Mouse (Mus musculus) G1E (cell line): ENCODE measurements around the gene Dhx32. TPM values are rescaled to one million over a fixed set of nuclear protein-coding genes. Genes with fewer than 3 reads are reported as not detected.

Experiments
- ATAC-seq: 2 replicates; pipeline ENCODE4 v1.8.0; 2016; ENCODE audit warnings: mild to moderate bottlenecking; ENCODE audit not compliant: insufficient number of reproducible peaks, poor library complexity, low FRiP score, severe bottlenecking; ENCODE audit errors: extremely low read depth
- DNase-seq: peaks from one replicate; pipeline ENCODE4 v3.0.0; 2012; ENCODE audit warnings: low spot score
- H3K27me3 ChIP-seq: 2 replicates; pipeline ENCODE4 v1.6.1; 2012; ENCODE audit warnings: mild to moderate bottlenecking, low read length, inconsistent platforms; ENCODE audit not compliant: insufficient read depth
- H3K36me3 ChIP-seq: replicated peaks from 2 replicates; pipeline ENCODE3; 2012; ENCODE audit warnings: mild to moderate bottlenecking, inconsistent platforms
- H3K4me1 ChIP-seq: 2 replicates; pipeline ENCODE4 v1.6.1; 2012; ENCODE audit warnings: low read depth, low read length, inconsistent platforms, mixed read lengths; ENCODE audit not compliant: insufficient read depth
- H3K4me3 ChIP-seq: 2 replicates; pipeline ENCODE4 v1.5.1; 2012; ENCODE audit warnings: low read depth, mild to moderate bottlenecking, inconsistent platforms, low read length, moderate library complexity, mixed read lengths
- H3K9me3 ChIP-seq: replicated peaks from 2 replicates; pipeline ENCODE4 v1.6.1; 2012; ENCODE audit warnings: inconsistent platforms
- CTCF ChIP-seq: IDR thresholded peaks from 2 replicates; pipeline ENCODE4 v1.5.1; 2012; ENCODE audit warnings: low read depth, low read length, inconsistent platforms, mixed read lengths
- GATA1 ChIP-seq: IDR thresholded peaks from 2 replicates; pipeline ENCODE4 v1.6.1; 2012; ENCODE audit warnings: borderline replicate concordance, low read length, inconsistent platforms, mixed read lengths
- GATA2 ChIP-seq: IDR thresholded peaks from 2 replicates; pipeline ENCODE4 v1.6.1; 2012; ENCODE audit warnings: low read depth, low read length, inconsistent platforms, borderline replicate concordance
- POLR2AphosphoS5 ChIP-seq: IDR thresholded peaks from 2 replicates; pipeline ENCODE4 v1.6.1; 2012; ENCODE audit warnings: low read depth, low read length, inconsistent platforms; ENCODE audit not compliant: insufficient replicate concordance
- TAL1 ChIP-seq: conservative IDR thresholded peaks from 2 replicates; pipeline ENCODE4 v1.6.1; 2012; ENCODE audit warnings: low read depth, low read length, inconsistent platforms, mixed read lengths
- polyA plus RNA-seq: library from polyadenylated mRNA; stranded (reverse); fragments of >175 nt; gene quantifications from 2 replicates; pipeline ENCODE4 v1.2.3, GENCODE M21; 2012
- total RNA-seq, 2 experiments: library from RNA; stranded (forward) in 1 of 2; stranded (reverse) in 1 of 2; fragments of 200-1000 nt in 1 of 2; fragments of >200 nt in 1 of 2; fragmentation: Nextera tagmentation in 1 of 2; gene quantifications; 2 replicates each; pipeline ENCODE4 v1.2.3; 2014 to 2017

Dhx32 gene
- total and polyA plus RNA-seq, 3 experiments, result 12.8 to 22.8 (median 16.4) TPM

DNA sequence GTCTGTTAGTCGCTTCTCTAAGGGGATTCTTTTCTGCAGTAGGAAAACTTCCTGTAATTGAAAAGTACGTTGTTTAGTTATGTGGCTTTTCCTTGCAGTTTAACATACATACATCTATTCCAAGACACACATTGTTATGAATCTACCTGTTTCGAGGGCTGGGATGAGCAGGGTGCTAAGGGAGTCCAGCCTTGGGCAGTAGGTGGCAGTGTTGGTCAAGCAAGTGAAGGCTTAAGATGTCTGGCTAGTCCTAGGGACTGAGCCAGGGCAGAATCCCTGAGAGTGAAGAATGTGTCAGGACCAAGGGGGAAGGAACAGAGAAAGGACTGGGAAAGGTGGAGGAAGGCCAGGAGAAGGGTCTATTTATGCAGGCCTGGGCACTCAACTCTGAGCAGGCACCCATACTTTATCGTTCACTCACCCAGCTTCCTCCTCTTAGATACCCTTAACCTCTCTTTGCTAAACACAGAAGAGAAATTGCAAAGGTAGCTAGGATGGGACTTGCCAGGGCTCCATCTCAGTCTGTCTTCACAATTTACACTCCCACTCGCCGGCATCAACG lies 23.2 kb upstream of the Dhx32 start:
- peak; percentile 40; the same call in 1 of the 2 replicates for ATAC-seq

DNA sequence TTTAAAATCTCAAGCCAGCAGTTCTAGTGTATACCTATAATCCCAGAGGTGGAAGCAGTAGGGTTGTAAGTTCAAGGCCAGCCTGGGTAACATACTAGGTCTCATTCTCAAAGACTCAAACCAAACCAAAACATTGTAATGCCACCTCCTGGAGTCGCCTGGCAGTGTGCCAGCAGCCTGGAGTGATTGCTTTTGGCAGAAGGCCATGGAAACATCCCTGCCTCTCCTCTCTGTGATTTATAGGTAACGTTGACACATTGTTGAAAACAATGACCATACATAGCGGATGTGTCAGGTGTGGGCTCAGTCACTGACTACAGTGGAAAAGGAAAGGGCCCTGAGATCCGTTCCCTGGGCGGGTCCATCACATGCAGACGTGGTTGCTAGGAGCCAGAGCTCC lies 19.3 kb upstream of the Dhx32 start:
- Histone ChIP-seq H3K4me3 (no peak overlapping the region), H3K4me1 (no peaks in the 10 kb centered on the region), H3K36me3 (no peaks in the 10 kb centered on the region), H3K9me3 (no peaks in the 10 kb centered on the region), H3K27me3 (no peaks in the 10 kb centered on the region)
- no peak for TF ChIP-seq CTCF
- no peak for ATAC-seq
- no peak for DNase-seq

More for the DNA sequence above, 23.2 kb upstream of the Dhx32 start:
- no peak for DNase-seq
- TF ChIP-seq TAL1 (no peak), CTCF (no peak), GATA2 (no peak), POLR2AphosphoS5 (no peak), GATA1 (no peak)
- H3K4me3 ChIP-seq, result no peak overlapping the region
- no peaks in the 10 kb centered on the region for H3K9me3 ChIP-seq
- no peaks in the 10 kb centered on the region for H3K4me1 ChIP-seq
- no peaks in the 10 kb centered on the region for H3K36me3 ChIP-seq
- H3K27me3 ChIP-seq, result no peaks in the 10 kb centered on the region

DNA sequence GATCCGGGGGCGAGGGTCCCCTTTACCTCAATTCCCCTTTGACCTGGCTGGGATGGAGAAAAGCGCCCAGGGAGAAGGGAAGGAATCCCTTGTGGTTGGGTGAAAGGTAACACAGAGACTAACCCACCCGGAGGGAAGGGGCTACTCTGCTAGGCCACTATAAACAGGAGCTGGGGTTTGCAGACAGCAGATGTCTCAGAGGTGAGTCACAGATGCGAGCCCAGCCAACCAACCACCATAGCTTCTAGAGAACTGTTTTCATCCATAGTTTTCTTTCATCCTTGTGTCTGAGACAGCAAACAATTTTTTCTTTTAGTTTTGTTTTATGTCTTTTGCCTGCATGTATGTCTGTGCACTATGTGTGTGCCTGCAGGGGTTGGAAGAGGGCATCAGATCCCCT lies 17.4 kb upstream of the Dhx32 start:
- Histone ChIP-seq H3K9me3 (no peaks in the 10 kb centered on the region), H3K27me3 (no peaks in the 10 kb centered on the region), H3K4me1 (no peaks in the 10 kb centered on the region), H3K36me3 (no peaks in the 10 kb centered on the region), H3K4me3 (no peak overlapping the region)
- TF ChIP-seq GATA1, result no peak
- no peak for TF ChIP-seq TAL1
- no peak for TF ChIP-seq POLR2AphosphoS5
- TF ChIP-seq CTCF, result no peak
- no peak for TF ChIP-seq GATA2
- ATAC-seq (no peak), DNase-seq (no peak)

DNA sequence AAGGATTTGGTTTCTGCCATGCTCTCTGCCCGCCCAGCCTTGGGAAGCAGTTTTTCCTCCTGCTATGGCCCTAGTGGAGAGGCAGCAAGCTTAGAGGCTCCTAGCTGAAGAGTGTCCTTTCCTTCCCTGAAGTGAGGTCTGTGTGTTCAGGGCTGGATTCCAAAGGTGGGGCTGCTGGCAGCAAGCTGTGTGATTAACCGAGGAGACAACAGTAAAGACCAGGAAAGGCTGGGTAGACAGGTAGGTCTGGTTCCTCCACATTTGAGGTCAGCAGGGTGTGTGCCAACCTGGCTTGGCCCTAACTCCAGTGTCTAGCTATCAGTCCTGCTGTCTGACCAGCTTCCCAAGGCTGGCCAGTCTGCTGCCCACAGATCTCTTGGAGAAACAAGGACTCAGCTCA lies 12.2 kb upstream of the Dhx32 start:
- DNase-seq (no peak), ATAC-seq (no peak)
- Histone ChIP-seq H3K4me1 (no peaks in the 10 kb centered on the region), H3K36me3 (no peaks in the 10 kb centered on the region), H3K4me3 (no peak overlapping the region), H3K27me3 (no peaks in the 10 kb centered on the region), H3K9me3 (no peaks in the 10 kb centered on the region)
- TF ChIP-seq GATA2, result no peak
- TF ChIP-seq POLR2AphosphoS5, result no peak
- no peak for TF ChIP-seq CTCF
- no peak for TF ChIP-seq TAL1
- no peak for TF ChIP-seq GATA1

DNA sequence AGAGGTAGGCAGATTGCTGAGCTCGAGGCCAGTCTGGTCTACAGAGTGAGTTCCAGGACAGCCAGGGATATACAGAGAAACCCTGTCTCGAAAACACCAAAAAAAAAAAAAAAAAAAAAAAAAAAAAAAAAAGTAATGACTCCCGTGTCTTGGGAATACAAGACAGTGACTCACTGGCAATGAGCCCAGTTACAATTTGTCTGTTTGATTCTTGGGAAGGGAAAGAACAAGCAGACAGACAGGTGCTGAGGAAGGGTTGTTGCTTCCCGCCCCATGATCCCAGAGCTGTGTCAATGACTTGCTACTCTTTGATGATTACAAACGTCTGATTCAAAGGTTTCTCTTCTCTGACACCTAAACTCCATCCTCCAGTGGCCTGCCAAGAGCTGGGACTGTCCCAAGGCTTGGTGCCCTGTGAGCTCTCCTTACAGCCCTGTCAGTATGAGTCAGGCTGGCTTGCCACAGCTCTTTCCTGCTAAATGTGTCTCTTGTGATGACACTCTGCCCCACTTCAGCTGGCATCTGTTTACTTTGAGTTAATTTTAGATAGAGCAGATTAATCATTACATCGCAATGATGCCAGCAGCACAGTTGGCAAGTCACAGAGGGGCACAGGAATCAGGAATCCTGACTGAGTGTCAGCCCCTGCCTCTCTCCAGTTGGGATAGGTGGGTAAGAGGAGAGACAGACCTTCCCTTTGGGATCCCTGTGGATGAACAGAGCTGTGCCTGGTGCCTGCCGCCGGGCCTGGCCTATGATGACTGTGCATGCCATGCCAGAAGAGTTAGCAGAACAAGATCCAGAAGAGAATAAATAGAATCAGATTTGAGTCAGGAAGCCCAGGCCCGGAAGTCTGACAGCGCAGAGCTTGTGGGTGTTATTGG lies 11.0 kb upstream of the Dhx32 start:
- no peak for TF ChIP-seq TAL1
- H3K9me3 ChIP-seq, result no peaks in the 10 kb centered on the region
- no peaks in the 10 kb centered on the region for H3K4me1 ChIP-seq
- no peak for ATAC-seq
- no peak overlapping the region for H3K4me3 ChIP-seq
- no peaks in the 10 kb centered on the region for H3K27me3 ChIP-seq
- no peak for DNase-seq
- H3K36me3 ChIP-seq, result no peaks in the 10 kb centered on the region

DNA sequence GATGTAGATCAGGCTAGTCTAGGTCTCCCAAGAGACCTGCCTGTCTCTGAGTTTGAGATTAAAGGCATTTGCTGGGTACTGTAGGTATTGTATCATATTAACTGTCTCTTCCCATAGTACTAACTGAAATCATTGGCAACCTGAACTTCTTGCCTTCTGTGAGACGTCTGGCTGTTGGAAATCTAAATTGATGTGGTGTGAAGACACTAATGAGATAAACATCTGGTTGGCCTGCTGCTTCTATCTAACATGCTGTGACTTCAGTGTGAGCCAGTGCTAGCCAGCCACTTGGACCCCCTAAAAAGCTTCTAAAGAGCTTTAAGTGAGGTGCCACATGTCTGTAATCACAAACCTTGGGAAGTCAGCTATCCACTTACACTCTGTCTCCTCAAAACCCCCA lies 10.2 kb upstream of the Dhx32 start:
- DNase-seq, result no peak
- Histone ChIP-seq H3K9me3 (no peaks in the 10 kb centered on the region), H3K4me1 (no peaks in the 10 kb centered on the region), H3K27me3 (no peaks in the 10 kb centered on the region), H3K36me3 (no peaks in the 10 kb centered on the region), H3K4me3 (no peak overlapping the region)
- no peak for ATAC-seq
- TF ChIP-seq TAL1, result no peak
- TF ChIP-seq GATA2, result no peak
- TF ChIP-seq GATA1, result no peak
- no peak for TF ChIP-seq POLR2AphosphoS5
- no peak for TF ChIP-seq CTCF
